Mouse (Mus musculus): ENCODE data around the gene Cenpb. TPM values are rescaled to one million over a fixed set of nuclear protein-coding genes. Genes with fewer than 3 reads are reported as not detected.
A peak's percentile ranks its signal among the peaks of the same experiment; 100 is the strongest.

Cenpb gene
- total and polyA plus RNA-seq, 2 experiments from 2014 or later, result 7.8 to 62.9 TPM

DNA sequence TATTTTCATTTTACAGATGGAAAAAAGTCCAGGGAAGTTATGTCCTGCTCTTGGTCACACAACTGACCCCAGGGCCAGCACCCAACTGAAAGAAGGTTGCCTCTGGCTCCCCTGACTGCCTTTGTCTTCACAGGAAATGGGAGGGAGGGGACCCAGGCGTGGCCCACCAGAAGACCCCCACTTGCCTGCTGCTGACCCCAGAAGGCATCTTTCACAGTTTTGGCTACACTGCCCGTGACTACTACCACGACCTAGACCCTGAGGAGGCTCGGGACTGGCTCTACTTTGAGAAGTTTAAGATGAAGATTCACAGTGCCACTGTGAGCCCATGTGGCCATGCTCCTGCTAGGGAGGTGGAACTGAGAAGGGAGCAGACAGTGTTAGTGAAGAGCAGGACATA is 41.6 kb downstream of the Cenpb start:
- Histone ChIP-seq H3K27ac (ENCODE audit: low read depth) (peak overlapping the region; percentile 30; the same call in 1 of the 2 replicates), H3K4me1 (ENCODE audit: control insufficient read depth, insufficient read depth) (peaks cover 32% of the 10 kb centered on the region), H3K36me3 (replicated peaks; ENCODE audit: control insufficient read depth, insufficient read depth, low read length) (peaks cover 13% of the 10 kb centered on the region), H3K4me2 (ENCODE audit: low read depth, low read length) (no peak overlapping the region), H3K4me3 (ENCODE audit: low read depth, low read length) (no peak overlapping the region), H3K27me3 (ENCODE audit: control insufficient read depth, insufficient read depth, low read length) (no peaks in the 10 kb centered on the region), H3K9ac (replicated peaks; ENCODE audit: low read depth, low read length) (no peak overlapping the region), H3K9me3 (replicated peaks; ENCODE audit: control insufficient read depth, low read length) (no peaks in the 10 kb centered on the region)
- WGBS, result 76% methylated on average over 4 of the region's 4 CpGs
- ATAC-seq (ENCODE audit: insufficient read depth, low read depth) (no peak), DNase-seq (ENCODE audit: low spot score) (peak; percentile 2)
- TF ChIP-seq EP300 (IDR thresholded peaks at IDR 0.05; ENCODE audit: low read depth), result no peak
- TF ChIP-seq CTCF (IDR thresholded peaks at IDR 0.05; ENCODE audit: low read depth), result no peak

DNA sequence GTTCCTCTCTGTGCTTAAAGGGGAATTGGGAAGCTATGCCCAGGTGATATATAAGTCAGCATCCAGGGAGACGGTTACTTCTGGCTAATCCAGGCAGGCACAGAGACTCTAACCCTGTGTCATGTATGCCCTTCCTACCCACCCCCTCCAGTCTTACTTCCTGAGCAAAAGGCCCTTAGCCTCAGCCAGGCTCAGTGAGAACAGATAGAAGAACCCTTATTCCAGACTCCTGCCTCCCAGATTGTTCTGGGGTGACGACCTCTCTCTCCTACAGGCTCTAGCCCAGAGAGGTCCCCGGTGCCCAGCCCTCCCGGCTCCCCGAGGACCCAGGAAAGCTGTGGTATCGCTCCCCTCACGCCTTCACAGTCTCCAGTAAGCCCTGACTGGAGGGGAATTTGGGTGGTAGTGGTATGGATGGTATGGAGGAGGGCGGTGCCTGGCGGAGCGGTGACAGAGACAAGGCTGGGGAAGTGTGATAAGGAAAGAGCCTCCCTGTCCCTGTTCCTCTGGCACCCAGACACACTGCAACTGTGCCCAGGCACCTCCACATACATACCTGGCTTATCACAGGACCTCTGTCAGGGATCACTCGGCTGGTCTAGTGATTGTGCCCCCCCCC is 44.2 kb downstream of the Cenpb start:
- H3K9ac ChIP-seq (replicated peaks; ENCODE audit: low read depth, low read length), result no peak overlapping the region
- H3K4me3 ChIP-seq (ENCODE audit: low read depth, low read length), result no peak overlapping the region
- peak; percentile 37 for ATAC-seq (ENCODE audit: insufficient read depth, low read depth)

DNA sequence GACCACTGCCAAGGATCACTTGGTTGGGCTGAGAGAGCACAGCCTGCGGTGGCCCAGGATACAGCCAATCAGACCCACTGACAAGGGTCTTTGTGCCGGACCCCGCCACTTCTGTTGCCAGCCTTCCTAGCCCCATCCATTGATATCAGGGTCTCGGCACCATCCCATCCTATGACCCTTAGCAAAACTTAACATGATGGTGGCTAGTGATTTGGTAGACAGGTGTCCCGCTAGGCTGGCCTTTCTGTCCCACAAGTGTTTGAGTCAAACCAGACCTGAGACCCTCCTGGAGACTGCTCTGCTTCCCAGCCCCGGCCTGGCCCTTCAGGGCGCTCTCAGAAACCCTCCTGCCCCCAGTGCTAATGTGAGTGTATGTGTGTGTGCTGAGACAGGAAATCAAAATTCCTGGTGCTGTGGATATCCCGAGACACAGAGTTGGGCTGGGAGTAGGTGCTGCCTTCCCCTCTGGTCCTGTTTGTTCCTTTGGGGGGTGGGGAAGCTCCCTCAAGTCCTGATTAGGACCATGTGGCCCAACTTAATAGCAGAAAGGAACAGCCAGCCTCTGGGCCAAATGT is 45.0 kb downstream of the Cenpb start:
- H3K9ac ChIP-seq (replicated peaks; ENCODE audit: low read depth, low read length), result no peak overlapping the region
- no peaks in the 10 kb centered on the region for H3K36me3 ChIP-seq (replicated peaks; ENCODE audit: control insufficient read depth, insufficient read depth, low read length)
- DNase-seq (ENCODE audit: low spot score) (peak; percentile 5), ATAC-seq (ENCODE audit: insufficient read depth, low read depth) (peak; percentile 24; the same call in 1 of the 2 replicates)
- H3K4me3 ChIP-seq (ENCODE audit: low read depth, low read length), result no peak overlapping the region
- no peaks in the 10 kb centered on the region for H3K27me3 ChIP-seq (ENCODE audit: control insufficient read depth, insufficient read depth, low read length)
- no peak overlapping the region for H3K4me2 ChIP-seq (ENCODE audit: low read depth, low read length)
- WGBS, result 63% methylated on average over 8 of the region's 8 CpGs
- peak overlapping the region; percentile 81 for H3K27ac ChIP-seq (ENCODE audit: low read depth)
- H3K9me3 ChIP-seq (replicated peaks; ENCODE audit: control insufficient read depth, low read length), result no peaks in the 10 kb centered on the region
- no peak for TF ChIP-seq EP300 (IDR thresholded peaks at IDR 0.05; ENCODE audit: low read depth)
- peaks cover 21% of the 10 kb centered on the region for H3K4me1 ChIP-seq (ENCODE audit: control insufficient read depth, insufficient read depth)

More for the DNA sequence above, 44.2 kb downstream of the Cenpb start:
- Histone ChIP-seq H3K36me3 (replicated peaks; ENCODE audit: control insufficient read depth, insufficient read depth, low read length) (no peaks in the 10 kb centered on the region), H3K27ac (ENCODE audit: low read depth) (peak overlapping the region; percentile 81), H3K27me3 (ENCODE audit: control insufficient read depth, insufficient read depth, low read length) (no peaks in the 10 kb centered on the region), H3K4me1 (ENCODE audit: control insufficient read depth, insufficient read depth) (peaks cover 25% of the 10 kb centered on the region), H3K4me2 (ENCODE audit: low read depth, low read length) (0 out of 2 replicates have a peak overlapping the region, but pooled peaks have one; percentile 8), H3K9me3 (replicated peaks; ENCODE audit: control insufficient read depth, low read length) (no peaks in the 10 kb centered on the region)
- WGBS, result 11% methylated on average over 11 of the region's 11 CpGs
- peak; percentile 11 for DNase-seq (ENCODE audit: low spot score)
- no peak for TF ChIP-seq CTCF (IDR thresholded peaks at IDR 0.05; ENCODE audit: low read depth)
- TF ChIP-seq EP300 (IDR thresholded peaks at IDR 0.05; ENCODE audit: low read depth), result no peak

DNA sequence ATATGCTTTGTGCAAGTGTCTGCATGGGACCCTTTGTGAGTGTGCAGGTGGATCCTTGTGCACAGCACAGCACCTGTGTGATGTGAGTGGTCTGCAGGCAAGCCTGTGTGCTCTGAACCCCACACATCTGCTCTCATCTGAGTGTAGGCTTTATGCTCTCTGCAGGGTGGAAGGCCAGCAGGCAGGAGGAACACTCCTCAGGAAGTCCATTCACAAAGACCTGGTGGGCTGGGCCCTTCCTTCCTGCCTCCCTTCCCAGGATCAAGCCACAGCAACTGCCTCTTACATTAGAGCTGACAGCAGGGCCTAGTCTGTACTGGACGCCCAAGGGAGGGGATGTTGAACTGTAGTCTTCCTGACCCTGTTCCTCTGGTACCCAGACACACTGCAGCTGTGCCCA is 45.5 kb downstream of the Cenpb start:
- 50% methylated on average over 1 of the region's 1 CpGs for whole genome bisulfite sequencing
- Histone ChIP-seq H3K4me1 (ENCODE audit: control insufficient read depth, insufficient read depth) (peaks cover 18% of the 10 kb centered on the region), H3K9me3 (replicated peaks; ENCODE audit: control insufficient read depth, low read length) (no peaks in the 10 kb centered on the region), H3K4me3 (ENCODE audit: low read depth, low read length) (no peak overlapping the region), H3K9ac (replicated peaks; ENCODE audit: low read depth, low read length) (no peak overlapping the region), H3K4me2 (ENCODE audit: low read depth, low read length) (no peak overlapping the region), H3K27me3 (ENCODE audit: control insufficient read depth, insufficient read depth, low read length) (no peaks in the 10 kb centered on the region), H3K36me3 (replicated peaks; ENCODE audit: control insufficient read depth, insufficient read depth, low read length) (no peaks in the 10 kb centered on the region), H3K27ac (ENCODE audit: low read depth) (peak overlapping the region; percentile 81)
- TF ChIP-seq EP300 (IDR thresholded peaks at IDR 0.05; ENCODE audit: low read depth) (peak; percentile 64), CTCF (IDR thresholded peaks at IDR 0.05; ENCODE audit: low read depth) (no peak)
- DNase-seq (ENCODE audit: low spot score), result peak; percentile 57
- ATAC-seq (ENCODE audit: insufficient read depth, low read depth), result peak; percentile 78

DNA sequence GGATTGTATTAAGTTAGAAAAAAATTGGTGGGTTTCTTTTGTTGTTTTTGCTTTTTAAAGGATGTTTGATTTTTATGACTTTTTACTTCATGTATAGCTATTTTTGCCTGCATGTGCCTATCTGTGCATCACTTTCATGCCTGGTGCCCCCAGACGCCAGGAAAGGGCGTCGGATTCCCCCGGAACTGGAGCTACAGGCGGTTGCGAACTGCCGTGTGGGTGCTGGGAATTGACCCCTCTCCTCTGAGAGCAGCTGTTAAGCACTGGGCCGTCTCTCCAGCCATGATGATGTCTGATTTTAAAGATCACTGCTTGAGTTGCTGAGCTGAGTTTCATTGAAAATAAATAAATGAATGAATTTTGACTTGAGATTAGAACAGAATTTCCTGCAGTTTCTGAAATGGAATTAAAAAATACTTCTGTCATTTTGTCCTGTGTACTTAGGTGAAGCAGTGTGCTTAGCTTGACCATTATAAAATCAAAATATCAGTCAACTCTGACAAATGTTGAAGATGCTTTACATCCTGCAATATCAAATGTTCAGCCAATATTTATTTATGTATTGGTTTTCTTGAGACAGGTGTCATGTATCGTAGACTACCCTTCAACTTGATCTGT is 46.8 kb downstream of the Cenpb start, which contains the start of gene Gm11037:
TSS of gene Gm11037 (plus strand) at position 568 of the 618 bp plus-strand sequence.
- 82% methylated on average over 9 of the region's 9 CpGs for WGBS

More for the DNA sequence above, 46.8 kb downstream of the Cenpb start, which contains the start of gene Gm11037:
- DNase-seq (ENCODE audit: low spot score) (no peak), ATAC-seq (ENCODE audit: insufficient read depth, low read depth) (no peak)
- no peak within 1 kb of the TSS for H3K4me3 ChIP-seq (ENCODE audit: low read depth, low read length)
- no peak for TF ChIP-seq CTCF (IDR thresholded peaks at IDR 0.05; ENCODE audit: low read depth)
- TF ChIP-seq EP300 (IDR thresholded peaks at IDR 0.05; ENCODE audit: low read depth), result no peak
- H3K9ac ChIP-seq (replicated peaks; ENCODE audit: low read depth, low read length), result no peak within 1 kb of the TSS
- H3K27me3 ChIP-seq (ENCODE audit: control insufficient read depth, insufficient read depth, low read length), result 0 out of 2 replicates have a peak, but pooled peaks cover 4% of the 10 kb centered on the region
- no peaks in the 10 kb centered on the region for H3K9me3 ChIP-seq (replicated peaks; ENCODE audit: control insufficient read depth, low read length)
- H3K36me3 ChIP-seq (replicated peaks; ENCODE audit: control insufficient read depth, insufficient read depth, low read length), result no peaks in the 10 kb centered on the region
- H3K4me1 ChIP-seq (ENCODE audit: control insufficient read depth, insufficient read depth), result peaks cover 18% of the 10 kb centered on the region
- peak within 1 kb of the TSS; percentile 74 for H3K27ac ChIP-seq (ENCODE audit: low read depth)
- H3K4me2 ChIP-seq (ENCODE audit: low read depth, low read length), result no peak within 1 kb of the TSS

All from heart, postnatal 0 days (tissue).